Mouse (Mus musculus) myocyte (in vitro differentiated cells): ENCODE results near the gene Zmym5. TPM values are rescaled to one million over a fixed set of nuclear protein-coding genes. Genes with fewer than 3 reads are reported as not detected.
"Not testable (repeated sequence)": the region's sequence is repeated elsewhere in the genome, so short reads cannot be mapped to it uniquely, and the experiment has no call there.

ENCODE experiments used
- H3K27me3 ChIP-seq: one replicate; pipeline ENCODE4 v1.6.1; 2011; ENCODE audit not compliant: control insufficient read depth, insufficient read depth, insufficient read length
- H3K36me3 ChIP-seq: one replicate; pipeline ENCODE4 v1.6.1; 2011; ENCODE audit not compliant: control insufficient read depth, insufficient read depth
- H3K4me2 ChIP-seq: one replicate; pipeline ENCODE4 v1.6.1; 2011; ENCODE audit warnings: low read depth, control low read depth
- H3K4me3 ChIP-seq: one replicate; pipeline ENCODE4 v1.5.1; 2011; ENCODE audit warnings: mild to moderate bottlenecking, control low read depth, moderate library complexity
- H3K79me2 ChIP-seq: one replicate; pipeline ENCODE4 v1.6.1; 2011; ENCODE audit not compliant: control insufficient read depth, insufficient read depth
- H3ac ChIP-seq: one replicate; pipeline ENCODE4 v1.6.1; 2011; ENCODE audit not compliant: control insufficient read depth, insufficient read length
- CEBPB ChIP-seq: IDR thresholded peaks from 2 replicates; pipeline ENCODE4 v1.6.1; 2011; ENCODE audit warnings: mild to moderate bottlenecking, moderate library complexity; ENCODE audit not compliant: poor library complexity, insufficient read depth, severe bottlenecking
- E2F4 ChIP-seq: IDR thresholded peaks from one replicate; pipeline ENCODE4 v1.6.1; 2011; ENCODE audit warnings: mild to moderate bottlenecking, control low read depth, moderate library complexity; ENCODE audit not compliant: insufficient read depth
- MAX ChIP-seq: IDR thresholded peaks from one replicate; pipeline ENCODE4 v1.6.1; 2011; ENCODE audit warnings: low read depth, mild to moderate bottlenecking, control low read depth
- MYOD1 ChIP-seq, 3 experiments: IDR thresholded peaks; one replicate each; pipeline ENCODE4 v1.6.1; 2011; ENCODE audit warnings: control low read depth in 2 of 3, low read depth in 2 of 3, mild to moderate bottlenecking in 2 of 3, moderate library complexity in 1 of 3; ENCODE audit not compliant: insufficient read length in 2 of 3, control insufficient read depth in 1 of 3
- MYOG ChIP-seq, 3 experiments: IDR thresholded peaks; one replicate each; pipeline ENCODE4 v1.6.1; 2011; ENCODE audit warnings: control low read depth in 2 of 3, low read depth in 2 of 3, mild to moderate bottlenecking in 2 of 3; ENCODE audit not compliant: insufficient read length in 2 of 3, control insufficient read depth in 1 of 3, insufficient read depth in 1 of 3
- POLR2A ChIP-seq: IDR thresholded peaks from one replicate; pipeline ENCODE4 v1.6.1; 2011; ENCODE audit warnings: low read depth, mild to moderate bottlenecking, control low read depth, moderate library complexity; ENCODE audit not compliant: insufficient read length
- POLR2AphosphoS2 ChIP-seq: IDR thresholded peaks from one replicate; pipeline ENCODE4 v1.6.1; 2011; ENCODE audit warnings: low read depth, control low read depth; ENCODE audit not compliant: insufficient read length
- REST ChIP-seq: IDR thresholded peaks from one replicate; pipeline ENCODE4 v1.6.1; 2011; ENCODE audit warnings: mild to moderate bottlenecking, control low read depth, moderate library complexity; ENCODE audit not compliant: insufficient read depth, insufficient read length
- SRF ChIP-seq: IDR thresholded peaks from one replicate; pipeline ENCODE4 v1.6.1; 2011; ENCODE audit warnings: low read depth; ENCODE audit not compliant: control insufficient read depth, insufficient read length
- TCF12 ChIP-seq: IDR thresholded peaks from one replicate; pipeline ENCODE4 v1.6.1; 2011; ENCODE audit warnings: mild to moderate bottlenecking, control low read depth; ENCODE audit not compliant: poor library complexity, insufficient read depth, severe bottlenecking
- TCF3 ChIP-seq: IDR thresholded peaks from one replicate; pipeline ENCODE4 v1.6.1; 2011; ENCODE audit warnings: low read depth, control low read depth; ENCODE audit not compliant: insufficient read length
- USF1 ChIP-seq: IDR thresholded peaks from one replicate; pipeline ENCODE4 v1.6.1; 2011; ENCODE audit warnings: low read depth, mild to moderate bottlenecking, control low read depth, moderate library complexity
- polyA plus RNA-seq: library from polyadenylated mRNA; unstranded; fragments of >200 nt; fragmentation: generic; extraction: Trizol; gene quantifications from one replicate; pipeline ENCODE4 v1.2.1, GENCODE M21; 2012; ENCODE audit warnings: missing spikeins

The Zmym5 gene
- polyA plus RNA-seq, 1 experiment, result 3.5 TPM

DNA sequence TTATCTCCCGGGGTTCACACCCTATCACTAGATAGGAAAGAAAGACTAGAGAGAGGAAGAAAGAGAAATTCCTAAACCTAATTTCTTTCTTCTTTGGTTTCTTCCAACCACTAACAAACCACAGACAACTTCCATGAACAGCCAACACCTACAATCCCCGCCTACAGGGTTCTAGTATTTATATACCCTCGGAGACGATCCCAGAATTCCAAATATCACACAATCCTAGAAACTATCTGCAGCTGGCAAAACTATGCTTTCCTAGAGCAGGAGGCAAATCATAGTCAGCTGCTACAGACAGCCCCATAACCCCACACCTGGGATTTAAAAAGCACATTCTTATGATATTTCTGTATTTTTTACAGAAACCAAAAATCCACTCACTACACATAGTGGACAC, 36.1 kb downstream of the Zmym5 start:
- H3K4me2 ChIP-seq, result peak overlapping the region; percentile 98
- no peak overlapping the region for H3K4me3 ChIP-seq
- peaks cover 74% of the 10 kb centered on the region for H3K79me2 ChIP-seq
- no peaks in the 10 kb centered on the region for H3K27me3 ChIP-seq
- peaks cover 8% of the 10 kb centered on the region for H3K36me3 ChIP-seq
- no peak overlapping the region for H3ac ChIP-seq
- TF ChIP-seq MAX, result no peak
- TF ChIP-seq POLR2A, result no peak
- no peak for TF ChIP-seq SRF
- no peak for TF ChIP-seq TCF3
- TF ChIP-seq MYOD1 (IDR thresholded peaks at IDR 0.05; ENCODE audit: control insufficient read depth in 1 of 3, insufficient read length in 2 of 3, low read depth in 2 of 3), result no peak
- TF ChIP-seq TCF12, result no peak
- no peak for TF ChIP-seq MYOG (IDR thresholded peaks at IDR 0.05; ENCODE audit: control insufficient read depth in 1 of 3, insufficient read depth in 1 of 3, insufficient read length in 2 of 3, low read depth in 2 of 3)
- TF ChIP-seq REST, result no peak
- TF ChIP-seq POLR2AphosphoS2, result no peak
- no peak for TF ChIP-seq USF1
- TF ChIP-seq E2F4, result no peak
- TF ChIP-seq CEBPB, result no peak

- not testable (repeated sequence) for H3ac ChIP-seq, H3K4me2 ChIP-seq, H3K27me3 ChIP-seq, H3K4me3 ChIP-seq
- Histone ChIP-seq H3K79me2 (peaks cover 85% of the 10 kb centered on the region), H3K36me3 (peaks cover 35% of the 10 kb centered on the region)
Measured at GRCm38 (mm10) chr14:56766438-56766837, 45.1 kb downstream of the Zmym5 start.

GRCm38 (mm10) chr14:56765117-56765516, 46.4 kb downstream of the Zmym5 start:
- Histone ChIP-seq H3K79me2 (peaks cover 78% of the 10 kb centered on the region), H3K36me3 (peaks cover 39% of the 10 kb centered on the region)
- H3K27me3 ChIP-seq, H3K4me2 ChIP-seq, H3K4me3 ChIP-seq, H3ac ChIP-seq: not testable (repeated sequence)

DNA sequence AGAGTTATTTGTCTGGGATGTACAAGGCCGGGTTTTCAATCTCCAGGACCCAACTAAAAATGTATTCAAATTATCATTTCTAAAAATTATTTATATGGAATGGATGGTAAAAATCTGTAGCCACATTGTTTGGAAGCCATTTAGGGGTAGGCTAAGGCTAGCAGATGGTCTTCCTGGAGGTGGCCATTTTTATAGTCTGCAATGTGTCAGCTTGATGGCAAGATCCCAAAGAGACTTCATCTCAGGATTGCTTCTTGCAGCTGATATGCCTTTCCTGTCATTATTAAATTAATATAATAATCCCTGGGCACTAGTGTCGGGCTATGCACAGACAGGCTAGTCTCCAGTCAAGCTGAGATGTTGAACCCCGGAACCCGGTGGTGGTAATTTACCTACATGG, 60.2 kb downstream of the Zmym5 start:
- no peak overlapping the region for H3K4me2 ChIP-seq

More for the DNA sequence above, 60.2 kb downstream of the Zmym5 start:
- H3K4me3 ChIP-seq, result no peak overlapping the region
- H3K36me3 ChIP-seq, result no peaks in the 10 kb centered on the region
- TF ChIP-seq REST (no peak), E2F4 (no peak), MAX (no peak), POLR2A (no peak)
- no peaks in the 10 kb centered on the region for H3K27me3 ChIP-seq
- no peak overlapping the region for H3ac ChIP-seq
- peaks cover 4% of the 10 kb centered on the region for H3K79me2 ChIP-seq

Other genes with a start within 250 kb of the Zmym5 start
- 1.7 TPM for gene Cenpj, start 236.3 kb downstream of the Zmym5 start, polyA plus RNA-seq
- gene Parp4, start 236.1 kb downstream of the Zmym5 start, polyA plus RNA-seq, result 10.1 TPM
- gene Mphosph8, start 143.5 kb downstream of the Zmym5 start, polyA plus RNA-seq, result 9.7 TPM
- 9.6 TPM for gene Pspc1, start 33.4 kb downstream of the Zmym5 start, polyA plus RNA-seq
- gene Zmym2, start 74.9 kb upstream of the Zmym5 start, polyA plus RNA-seq, result 14.8 TPM
- 1.1 TPM for gene Gja3, start 246.4 kb upstream of the Zmym5 start, polyA plus RNA-seq